Mouse (Mus musculus) cerebellum, adult 2 months (tissue): ENCODE measurements at regions not wholly inside any gene's neighbourhood (a gene's known extent, or its start where the extent isn't known, plus 50 kb on each side); places are given as distances from the start of the nearest gene placed in this dataset.

Experiments
- DNase-seq, 2 experiments: peaks; one replicate each; pipeline ENCODE4 v3.0.0; 2021
- H3K27ac ChIP-seq: fragments of 200-500 bp; 2 replicates; pipeline ENCODE4 v1.5.1; 2012; ENCODE audit warnings: low read length, control low read depth, inconsistent platforms; ENCODE audit not compliant: insufficient read depth
- H3K27me3 ChIP-seq: fragments of 200-500 bp; 2 replicates; pipeline ENCODE4 v1.6.1; 2012; ENCODE audit warnings: inconsistent platforms, mild to moderate bottlenecking, low read length, moderate library complexity; ENCODE audit not compliant: control insufficient read depth, insufficient read depth
- H3K4me1 ChIP-seq: fragments of 200-500 bp; 2 replicates; pipeline ENCODE4 v1.6.1; 2011; ENCODE audit warnings: low read length; ENCODE audit not compliant: control insufficient read depth, insufficient read depth
- H3K4me3 ChIP-seq: fragments of 200-500 bp; replicated peaks from 2 replicates; pipeline ENCODE3; 2011; ENCODE audit warnings: mild to moderate bottlenecking, low read depth, low read length, control low read depth; ENCODE audit not compliant: insufficient read depth
- CTCF ChIP-seq: fragments of 200-500 bp; IDR thresholded peaks from 2 replicates; pipeline ENCODE4 v1.5.1; 2011; ENCODE audit warnings: low read depth, mild to moderate bottlenecking, control low read depth, low read length, moderate library complexity, borderline replicate concordance; ENCODE audit not compliant: insufficient read depth
- POLR2A ChIP-seq: fragments of 200-500 bp; IDR thresholded peaks from 2 replicates; pipeline ENCODE4 v1.6.1; 2011; ENCODE audit warnings: low read length, control low read depth, borderline replicate concordance; ENCODE audit not compliant: insufficient read depth
- WGBS: fragments of 180-500 bp; shearing (Covaris S2); methylation state at CpG from one replicate; pipeline ENCODE4 v1.1.7; 2018; 5-methylcytosine and 5-hydroxymethylcytosine counted together

- DNase-seq, result peak in 1 of 2 experiments; percentile 67
- WGBS, result 6% methylated on average over 2 of the region's 2 CpGs
- Histone ChIP-seq H3K4me3 (no peak overlapping the region), H3K27me3 (no peaks in the 10 kb centered on the region), H3K27ac (no peak overlapping the region), H3K4me1 (peaks cover 3% of the 10 kb centered on the region; the same call in 1 of the 2 replicates)
- TF ChIP-seq POLR2A (no peak), CTCF (no peak)
These were observed 828.6 kb downstream of the Cdh11 start for GRCm38 (mm10) chr8:101956832-101957231.

GRCm38 (mm10) chr8:101950599-101950998 lies 834.8 kb downstream of the Cdh11 start:
- Histone ChIP-seq H3K4me3 (no peak overlapping the region), H3K4me1 (no peaks in the 10 kb centered on the region), H3K27me3 (no peaks in the 10 kb centered on the region), H3K27ac (no peak overlapping the region)
- no peak for TF ChIP-seq POLR2A
- no peak for TF ChIP-seq CTCF
- 24% methylated on average over 2 of the region's 2 CpGs for WGBS
- DNase-seq, result peak in 1 of 2 experiments; percentile 20

- H3K4me3 ChIP-seq, result no peak overlapping the region
- H3K4me1 ChIP-seq, result no peaks in the 10 kb centered on the region
- no peak for DNase-seq
- no peak overlapping the region for H3K27ac ChIP-seq
- 32% methylated on average over 2 of the region's 2 CpGs for WGBS
- no peak for TF ChIP-seq CTCF
- no peak for TF ChIP-seq POLR2A
- H3K27me3 ChIP-seq, result no peaks in the 10 kb centered on the region
These were observed 847.6 kb downstream of the Cdh11 start for GRCm38 (mm10) chr8:101937859-101938258.

GRCm38 (mm10) chr8:101913665-101914064 lies 871.8 kb downstream of the Cdh11 start:
- TF ChIP-seq POLR2A (no peak), CTCF (no peak)
- no peak for DNase-seq
- H3K4me1 ChIP-seq, result no peaks in the 10 kb centered on the region
- no peak overlapping the region for H3K27ac ChIP-seq
- WGBS, result 98% methylated on average over 1 of the region's 1 CpGs
- no peak overlapping the region for H3K4me3 ChIP-seq
- no peaks in the 10 kb centered on the region for H3K27me3 ChIP-seq
